Mouse (Mus musculus): ENCODE measurements around the gene Id3. TPM values are rescaled to one million over a fixed set of nuclear protein-coding genes. Genes with fewer than 3 reads are reported as not detected.

Id3 gene
- polyA plus RNA-seq, 1 experiment from 2014 or later: 106 TPM

- H3K9ac ChIP-seq (ENCODE audit: low read depth, low read length): no peak overlapping the region
- no peak overlapping the region for H3K27ac ChIP-seq (ENCODE audit: low read depth, low read length)
- no peak overlapping the region for H3K4me3 ChIP-seq (ENCODE audit: low read depth, low read length)
- TF ChIP-seq CTCF (IDR thresholded peaks at IDR 0.05; ENCODE audit: low read depth): no peak
- no peaks in the 10 kb centered on the region for H3K27me3 ChIP-seq (replicated peaks; ENCODE audit: control insufficient read depth, insufficient read depth, low read length)
- H3K36me3 ChIP-seq (ENCODE audit: control insufficient read depth, insufficient read depth): peaks cover 9% of the 10 kb centered on the region; the same call in 1 of the 2 replicates
- H3K9me3 ChIP-seq (ENCODE audit: control insufficient read depth): no peaks in the 10 kb centered on the region
- H3K4me1 ChIP-seq (replicated peaks; ENCODE audit: control insufficient read depth, insufficient read depth, low read length): no peaks in the 10 kb centered on the region
- no peak overlapping the region for H3K4me2 ChIP-seq (replicated peaks; ENCODE audit: low read depth)
- ATAC-seq: no peak
- WGBS: 53% methylated on average over 3 of the region's 3 CpGs
Observed at GRCm38 (mm10) chr4:136193571-136193970, 50.3 kb downstream of the Id3 start.

- no peaks in the 10 kb centered on the region for H3K27me3 ChIP-seq (replicated peaks; ENCODE audit: control insufficient read depth, insufficient read depth, low read length)
- TF ChIP-seq CTCF (IDR thresholded peaks at IDR 0.05; ENCODE audit: low read depth): no peak
- no peaks in the 10 kb centered on the region for H3K9me3 ChIP-seq (ENCODE audit: control insufficient read depth)
- H3K9ac ChIP-seq (ENCODE audit: low read depth, low read length): no peak overlapping the region
- WGBS: 59% methylated on average over 7 of the region's 7 CpGs
- no peak overlapping the region for H3K27ac ChIP-seq (ENCODE audit: low read depth, low read length)
- H3K4me1 ChIP-seq (replicated peaks; ENCODE audit: control insufficient read depth, insufficient read depth, low read length): no peaks in the 10 kb centered on the region
- no peak for ATAC-seq
- H3K4me3 ChIP-seq (ENCODE audit: low read depth, low read length): no peak overlapping the region
- H3K36me3 ChIP-seq (ENCODE audit: control insufficient read depth, insufficient read depth): peaks cover 9% of the 10 kb centered on the region; the same call in 1 of the 2 replicates
- H3K4me2 ChIP-seq (replicated peaks; ENCODE audit: low read depth): no peak overlapping the region
Observed at GRCm38 (mm10) chr4:136195029-136195428, 51.7 kb downstream of the Id3 start.

Other genes with a start within 250 kb of the Id3 start
- gene Cnr2, start 248.1 kb upstream of the Id3 start, polyA plus RNA-seq (2015; fragmentation: Nextera tagmentation; extraction: Ambion mirVana): 0.14 and 0.24 TPM in 2 replicates
- gene Fuca1, start 222.8 kb upstream of the Id3 start, polyA plus RNA-seq (2015; fragmentation: Nextera tagmentation; extraction: Ambion mirVana): 717 and 739 TPM in 2 replicates
- 232 and 235 TPM in 2 replicates for gene Hmgcl, start 197.0 kb upstream of the Id3 start, polyA plus RNA-seq (2015; fragmentation: Nextera tagmentation; extraction: Ambion mirVana)
- gene Gale, start 179.8 kb upstream of the Id3 start, polyA plus RNA-seq (2015; fragmentation: Nextera tagmentation; extraction: Ambion mirVana): 99.5 and 131 TPM in 2 replicates
- 90.3 and 94.9 TPM in 2 replicates for gene Lypla2, start 170.9 kb upstream of the Id3 start, polyA plus RNA-seq (2015; fragmentation: Nextera tagmentation; extraction: Ambion mirVana)
- gene Pithd1, start 156.2 kb upstream of the Id3 start, polyA plus RNA-seq (2015; fragmentation: Nextera tagmentation; extraction: Ambion mirVana): 56.7 and 57.7 TPM in 2 replicates
- 17.1 and 18.3 TPM in 2 replicates for gene Eloa, start 121.7 kb upstream of the Id3 start, polyA plus RNA-seq (2015; fragmentation: Nextera tagmentation; extraction: Ambion mirVana)
- gene Rpl11, start 90.1 kb upstream of the Id3 start, polyA plus RNA-seq (2015; fragmentation: Nextera tagmentation; extraction: Ambion mirVana): 268 and 276 TPM in 2 replicates
- 4.1 and 4.2 TPM in 2 replicates for gene E2f2, start 28.9 kb downstream of the Id3 start, polyA plus RNA-seq (2015; fragmentation: Nextera tagmentation; extraction: Ambion mirVana)
- 0.95 and 1.1 TPM in 2 replicates for gene Asap3, start 62.9 kb downstream of the Id3 start, polyA plus RNA-seq (2015; fragmentation: Nextera tagmentation; extraction: Ambion mirVana)
- 23.6 and 25.0 TPM in 2 replicates for gene Tcea3, start 104.2 kb downstream of the Id3 start, polyA plus RNA-seq (2015; fragmentation: Nextera tagmentation; extraction: Ambion mirVana)
- 6.7 and 7.5 TPM in 2 replicates for gene Zfp46, start 141.2 kb downstream of the Id3 start, polyA plus RNA-seq (2015; fragmentation: Nextera tagmentation; extraction: Ambion mirVana)
- gene Hnrnpr, start 167.4 kb downstream of the Id3 start, polyA plus RNA-seq (2015; fragmentation: Nextera tagmentation; extraction: Ambion mirVana): 47.9 and 51.4 TPM in 2 replicates

Measured in intestine, postnatal 0 days (tissue).